Mouse (Mus musculus) hindbrain, embryonic 16.5 days (tissue): ENCODE data around the gene Hist1h4j. TPM values are rescaled to one million over a fixed set of nuclear protein-coding genes. Genes with fewer than 3 reads are reported as not detected.
A peak's percentile ranks its signal among the peaks of the same experiment; 100 is the strongest.
"Not testable (repeated sequence)": the region's sequence is repeated elsewhere in the genome, so short reads cannot be mapped to it uniquely, and the experiment has no call there.

Experiments
- ATAC-seq: fragments of 200-750 bp; cut with Nextera tagmentation; 2 replicates; pipeline ENCODE4 v1.8.0; 2017; ENCODE audit warnings: moderate TSS enrichment, moderate library complexity
- H3K27ac ChIP-seq: fragments of 300-500 bp; sonication (generic); 2 replicates; pipeline ENCODE4 v1.5.1; 2014; ENCODE audit warnings: low read depth, mild to moderate bottlenecking, control low read depth, low read length, moderate library complexity
- H3K27me3 ChIP-seq: fragments of 300-500 bp; sonication (generic); replicated peaks from 2 replicates; pipeline ENCODE4 v1.6.1; 2014; ENCODE audit warnings: low read length; ENCODE audit not compliant: control insufficient read depth, insufficient read depth
- H3K36me3 ChIP-seq: fragments of 300-500 bp; sonication (generic); 2 replicates; pipeline ENCODE4 v1.6.1; 2014; ENCODE audit warnings: mild to moderate bottlenecking, low read length, moderate library complexity, mixed read lengths; ENCODE audit not compliant: control insufficient read depth, insufficient read depth
- H3K4me1 ChIP-seq: fragments of 300-500 bp; sonication (generic); 2 replicates; pipeline ENCODE4 v1.6.1; 2014; ENCODE audit warnings: low read depth, low read length; ENCODE audit not compliant: control insufficient read depth, insufficient read depth
- H3K4me2 ChIP-seq: fragments of 300-500 bp; sonication (generic); 2 replicates; pipeline ENCODE4 v1.6.1; 2014; ENCODE audit warnings: mild to moderate bottlenecking, low read length, control low read depth, moderate library complexity
- H3K4me3 ChIP-seq: fragments of 300-500 bp; sonication (generic); 2 replicates; pipeline ENCODE4 v1.5.1; 2014; ENCODE audit warnings: mild to moderate bottlenecking, low read length, control low read depth, moderate library complexity
- H3K9ac ChIP-seq: fragments of 300-500 bp; sonication (generic); 2 replicates; pipeline ENCODE4 v1.6.1; 2014; ENCODE audit warnings: low read depth, mild to moderate bottlenecking, control low read depth, low read length, moderate library complexity
- H3K9me3 ChIP-seq: fragments of 300-500 bp; sonication (generic); 2 replicates; pipeline ENCODE4 v1.6.1; 2014; ENCODE audit warnings: mild to moderate bottlenecking, low read length, moderate library complexity; ENCODE audit not compliant: control insufficient read depth
- WGBS: fragments of 180-500 bp; shearing (Covaris S2); extraction: QIAGEN DNeasy Blood & Tissue Kit; methylation state at CpG from one replicate; pipeline ENCODE4 v1.1.7; 2014; 5-methylcytosine and 5-hydroxymethylcytosine counted together
- polyA plus RNA-seq: library from polyadenylated mRNA; unstranded; fragments of >200 nt; fragmentation: Nextera tagmentation; extraction: Ambion mirVana; gene quantifications from 2 replicates; pipeline ENCODE4 v1.2.1, GENCODE M21; 2015

The Hist1h4j gene
- 0.35 and 0.55 TPM in 2 replicates for polyA plus RNA-seq

- peak within 1 kb of the TSS; percentile 85 for H3K4me2 ChIP-seq
- not testable (repeated sequence) for H3K36me3 ChIP-seq, H3K9me3 ChIP-seq, H3K27me3 ChIP-seq, H3K4me1 ChIP-seq
- H3K27ac ChIP-seq = peak within 1 kb of the TSS; percentile 93
- peak; percentile 92 for ATAC-seq
- H3K4me3 ChIP-seq = peak within 1 kb of the TSS; percentile 51
- H3K9ac ChIP-seq = peak within 1 kb of the TSS; percentile 64
- WGBS = under 1% methylated on average over 34 of the region's 56 CpGs
Observed at GRCm38 (mm10) chr13:21734906-21735767, at the start of gene Hist1h4j. TSS of gene Hist1h4j (plus strand) at chr13:21735064.

- no peaks in the 10 kb centered on the region for H3K36me3 ChIP-seq
- no peak within 1 kb of the TSS for H3K4me3 ChIP-seq
- no peaks in the 10 kb centered on the region for H3K4me1 ChIP-seq
- H3K27me3 ChIP-seq = no peaks in the 10 kb centered on the region
- H3K4me2 ChIP-seq = no peak within 1 kb of the TSS
- H3K9ac ChIP-seq = no peak within 1 kb of the TSS
- no peak within 1 kb of the TSS for H3K27ac ChIP-seq
- no peaks in the 10 kb centered on the region for H3K9me3 ChIP-seq
- no peak for ATAC-seq
Observed at GRCm38 (mm10) chr13:21697811-21698210, 37.1 kb upstream of the Hist1h4j start, which contains the start of gene Olfr1359. TSS of gene Olfr1359 (plus strand) at chr13:21698111.

DNA sequence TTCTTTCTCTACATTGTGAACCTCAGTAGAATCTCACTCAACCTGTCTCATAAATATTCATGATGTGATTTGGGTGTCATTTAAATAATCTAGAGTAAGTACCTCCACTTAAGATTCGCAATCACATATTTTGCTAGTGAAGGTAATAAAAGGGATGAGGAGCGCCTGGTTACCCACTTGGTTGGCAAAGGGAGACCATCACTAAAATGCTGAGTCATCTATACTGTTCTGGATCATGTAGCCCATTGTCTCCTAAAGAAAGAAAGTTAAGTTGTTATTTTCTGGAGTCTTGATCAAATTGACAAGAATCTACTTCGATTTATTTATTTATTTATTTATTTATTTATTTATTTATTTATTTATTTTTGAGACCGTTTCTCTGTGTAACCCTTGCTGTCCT is 28.2 kb upstream of the Hist1h4j start:
- H3K4me1 ChIP-seq = no peaks in the 10 kb centered on the region; the same call in 1 of the 2 replicates
- WGBS = 74% methylated on average over 4 of the region's 4 CpGs
- no peak for ATAC-seq
- H3K27me3 ChIP-seq = no peaks in the 10 kb centered on the region
- H3K36me3 ChIP-seq = no peaks in the 10 kb centered on the region
- H3K4me3 ChIP-seq = no peak overlapping the region
- H3K9me3 ChIP-seq = no peaks in the 10 kb centered on the region
- no peak overlapping the region for H3K4me2 ChIP-seq
- H3K27ac ChIP-seq = no peak overlapping the region
- no peak overlapping the region for H3K9ac ChIP-seq

- under 1% methylated on average over 32 of the region's 32 CpGs for WGBS
- H3K27me3 ChIP-seq = no peaks in the 10 kb centered on the region
- H3K9ac ChIP-seq = peak overlapping the region; percentile 68
- no peaks in the 10 kb centered on the region for H3K9me3 ChIP-seq
- peak overlapping the region; percentile 83 for H3K27ac ChIP-seq
- ATAC-seq = peak; percentile 88
- H3K4me2 ChIP-seq = peak overlapping the region; percentile 47
- peaks cover 4% of the 10 kb centered on the region for H3K4me1 ChIP-seq
- H3K36me3 ChIP-seq = no peaks in the 10 kb centered on the region
- peak overlapping the region; percentile 71 for H3K4me3 ChIP-seq
Observed at GRCm38 (mm10) chr13:21710031-21710711, 24.7 kb upstream of the Hist1h4j start.

DNA sequence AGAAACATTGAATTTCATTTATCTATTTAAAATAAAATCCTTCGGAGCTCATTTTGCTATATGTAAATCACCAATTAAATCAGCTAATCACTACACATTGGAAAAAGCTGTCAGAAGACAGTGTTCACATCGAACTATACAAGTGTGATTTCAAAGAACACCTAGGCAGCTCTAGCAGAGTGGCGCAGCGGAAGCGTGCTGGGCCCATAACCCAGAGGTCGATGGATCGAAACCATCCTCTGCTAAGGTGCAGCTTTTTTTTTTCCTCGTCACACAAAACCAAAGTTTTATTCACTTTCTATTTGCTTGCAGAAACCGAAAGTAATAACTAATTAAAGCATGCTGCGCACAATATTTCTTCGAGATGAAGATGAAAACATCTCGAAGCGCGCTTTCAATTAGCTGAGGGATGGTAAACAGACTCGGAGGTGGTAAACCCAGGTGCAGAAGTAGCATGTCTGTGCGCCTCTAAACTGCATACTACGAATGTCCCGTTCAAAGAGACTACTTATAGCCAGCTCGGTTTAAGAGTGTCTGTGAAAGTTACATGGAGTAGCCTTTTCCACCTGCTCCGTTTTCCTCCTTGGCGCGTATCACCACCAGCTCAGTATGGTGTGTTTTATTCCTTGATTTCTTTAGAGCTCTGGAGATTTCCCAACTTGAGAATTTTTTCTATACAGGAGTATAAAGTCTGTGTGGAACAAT is 23.9 kb upstream of the Hist1h4j start:
- Histone ChIP-seq H3K27ac (no peak overlapping the region), H3K4me3 (peak overlapping the region; percentile 71), H3K9me3 (no peaks in the 10 kb centered on the region), H3K4me1 (peaks cover 8% of the 10 kb centered on the region), H3K9ac (peak overlapping the region; percentile 57), H3K27me3 (no peaks in the 10 kb centered on the region), H3K36me3 (no peaks in the 10 kb centered on the region), H3K4me2 (peak overlapping the region; percentile 79)
- 2% methylated on average over 22 of the region's 22 CpGs for WGBS
- ATAC-seq = peak; percentile 90

- H3K4me3 ChIP-seq = peak overlapping the region; percentile 71
- peaks cover 8% of the 10 kb centered on the region for H3K4me1 ChIP-seq
- H3K27ac ChIP-seq = no peak overlapping the region
- ATAC-seq = no peak
- H3K27me3 ChIP-seq = no peaks in the 10 kb centered on the region
- no peaks in the 10 kb centered on the region for H3K9me3 ChIP-seq
- WGBS = 26% methylated on average over 4 of the region's 4 CpGs
- peak overlapping the region; percentile 79 for H3K4me2 ChIP-seq
- H3K9ac ChIP-seq = no peak overlapping the region
- H3K36me3 ChIP-seq = no peaks in the 10 kb centered on the region
Observed at GRCm38 (mm10) chr13:21711698-21712097, 23.2 kb upstream of the Hist1h4j start.

DNA sequence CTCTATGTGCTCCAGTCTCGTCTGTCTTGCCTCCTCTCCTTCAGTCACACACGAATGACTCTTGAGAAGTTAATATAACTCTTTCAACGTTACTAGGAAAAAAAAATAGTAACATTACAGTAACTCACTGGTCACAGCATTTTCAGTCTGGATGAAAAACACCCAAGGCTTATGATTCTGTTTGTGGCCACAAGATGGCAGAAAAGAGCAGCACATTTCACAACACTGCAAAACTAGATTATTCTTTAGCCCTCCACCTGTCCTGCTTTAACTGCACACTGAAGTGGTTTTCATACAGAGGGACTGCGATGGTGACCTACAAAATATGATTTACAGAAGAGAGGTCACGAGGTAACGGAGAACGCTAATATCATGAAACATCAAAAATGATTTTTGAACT is 20.1 kb upstream of the Hist1h4j start:
- no peak for ATAC-seq
- Histone ChIP-seq H3K36me3 (no peaks in the 10 kb centered on the region), H3K4me2 (peak overlapping the region; percentile 94), H3K9ac (peak overlapping the region; percentile 28), H3K9me3 (no peaks in the 10 kb centered on the region), H3K4me3 (peak overlapping the region; percentile 45), H3K27ac (no peak overlapping the region), H3K27me3 (no peaks in the 10 kb centered on the region), H3K4me1 (peaks cover 24% of the 10 kb centered on the region)
- under 1% methylated on average over 7 of the region's 7 CpGs for WGBS

DNA sequence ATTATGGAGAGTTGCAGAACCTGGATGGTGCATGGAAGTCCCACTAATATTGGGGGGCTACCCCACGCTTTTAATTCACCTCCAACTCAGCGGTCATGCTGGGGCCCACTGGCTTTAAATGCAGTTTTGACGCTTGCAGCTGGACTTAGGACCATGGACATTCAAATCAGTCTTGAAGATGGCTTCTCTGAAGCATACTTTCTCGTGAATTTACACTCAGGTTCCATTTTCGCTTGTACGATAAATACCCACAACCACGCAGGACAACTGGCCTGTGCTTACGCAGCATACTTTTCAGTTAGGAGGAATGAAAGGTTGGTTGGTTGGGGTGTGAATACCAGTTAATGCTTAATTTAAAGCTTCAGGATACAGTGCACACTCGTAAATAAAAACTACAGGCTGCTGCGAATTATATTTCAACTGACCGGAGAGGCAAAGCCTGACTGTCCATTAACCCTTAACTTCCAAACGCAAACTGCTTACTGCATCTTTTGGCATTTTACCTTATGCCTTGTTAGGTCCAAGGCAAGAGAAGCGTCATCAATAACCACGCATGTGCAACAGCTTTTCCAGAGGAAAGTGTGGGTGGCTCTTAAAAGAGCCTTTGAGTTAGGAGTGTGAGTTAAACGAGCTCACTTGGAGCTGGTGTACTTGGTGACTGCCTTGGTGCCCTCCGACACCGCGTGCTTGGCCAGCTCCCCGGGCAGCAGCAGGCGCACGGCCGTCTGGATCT is 19.6 kb upstream of the Hist1h4j start:
- Histone ChIP-seq H3K4me1 (peaks cover 24% of the 10 kb centered on the region), H3K27ac (peak overlapping the region; percentile 48; the same call in 1 of the 2 replicates), H3K9ac (peak overlapping the region; percentile 28), H3K4me2 (peak overlapping the region; percentile 94), H3K9me3 (no peaks in the 10 kb centered on the region), H3K4me3 (peak overlapping the region; percentile 45), H3K36me3 (no peaks in the 10 kb centered on the region), H3K27me3 (no peaks in the 10 kb centered on the region)
- under 1% methylated on average over 19 of the region's 22 CpGs for WGBS
- ATAC-seq = no peak
